In the genomic region with DNA sequence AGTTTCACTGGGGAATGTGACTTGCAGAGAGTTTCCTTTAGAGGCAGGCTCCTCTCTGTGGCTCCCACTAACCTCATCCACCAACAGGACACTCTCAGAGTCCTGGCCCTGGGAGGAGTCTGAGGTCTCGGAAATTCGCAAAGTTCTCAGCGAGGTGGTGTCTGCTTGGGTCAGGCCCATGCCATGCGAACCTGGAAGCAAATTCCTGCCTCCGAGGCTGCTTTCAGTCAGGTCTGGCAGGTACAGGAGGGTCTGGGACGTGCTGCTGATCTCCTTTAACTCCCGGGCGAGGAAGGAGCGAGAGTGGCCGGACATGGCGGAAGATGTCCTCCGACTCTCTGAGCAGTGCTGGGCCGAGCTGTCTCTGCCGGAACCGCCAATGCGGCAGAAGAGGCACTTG, we compare ENCODE assay signal across 26 mouse cellular contexts. TPM values are rescaled to one million over a fixed set of nuclear protein-coding genes. Genes with fewer than 3 reads are reported as not detected.
DNase-seq lines count a peak whose midpoint lies in the region; ATAC-seq and TF ChIP-seq lines count a peak whose summit lies in the region.
"Had no signal": no experiment of that assay in that cellular context is flagged by ENCODE, and none has a peak within 500 bp of the region (broad histone marks: within the 10 kb centered on the region; RNA-seq: fewer than 3 reads in every experiment).

No protein-coding gene starts in this region.

- no peak; the same call in 1 of the 2 replicates for ATAC-seq in heart, embryonic 12.5 days (ENCODE audit: insufficient number of reproducible peaks, low FRiP score)
- ATAC-seq in neural tube, embryonic 14.5 days (ENCODE audit: low read depth): peak; percentile 3; the same call in 1 of the 2 replicates
- no peak for ATAC-seq in neural tube, embryonic 15.5 days (ENCODE audit: low FRiP score)
- ATAC-seq in midbrain, embryonic 14.5 days (ENCODE audit: low FRiP score, low TSS enrichment): no peak
- ATAC-seq: activated CD4-positive, CD25-positive, alpha-beta regulatory T cell, adult 4 months; CD4-positive, CD25-positive, alpha-beta regulatory T cell, adult 4 months had no signal

- no peaks in the 10 kb centered on the region for H3K9me3 ChIP-seq in heart, embryonic 12.5 days (replicated peaks)
- no peaks in the 10 kb centered on the region for H3K9me3 ChIP-seq in neural tube, embryonic 14.5 days (ENCODE audit: control insufficient read depth, low read length)
- no peaks in the 10 kb centered on the region for H3K9me3 ChIP-seq in neural tube, embryonic 15.5 days (replicated peaks)
- H3K9me3 ChIP-seq in ES-E14 (ENCODE audit: control insufficient read depth, insufficient read depth, low read depth, low read length): no peaks in the 10 kb centered on the region
- no peaks in the 10 kb centered on the region for H3K9me3 ChIP-seq in midbrain, embryonic 14.5 days (ENCODE audit: control insufficient read depth, low read length)
- H3K9me3 ChIP-seq: forebrain, embryonic 13.5 days; heart, embryonic 15.5 days; midbrain, embryonic 13.5 days had no signal

- H3K4me1 ChIP-seq in heart, embryonic 12.5 days (replicated peaks): peaks cover 17% of the 10 kb centered on the region; the same call in 1 of the 2 replicates
- no peaks in the 10 kb centered on the region for H3K4me1 ChIP-seq in neural tube, embryonic 14.5 days (ENCODE audit: control insufficient read depth, insufficient read depth, low read length)
- peaks cover 10% of the 10 kb centered on the region; the same call in 1 of the 2 replicates for H3K4me1 ChIP-seq in neural tube, embryonic 15.5 days
- H3K4me1 ChIP-seq in ES-E14 (ENCODE audit: control insufficient read depth in 2 of 2, insufficient read depth in 2 of 2, low read length in 2 of 2, poor library complexity in 1 of 2): peaks cover 0 to 10% of the 10 kb centered on the region in 2 experiments; a peak in 1 of 4 replicates
- no peaks in the 10 kb centered on the region for H3K4me1 ChIP-seq in midbrain, embryonic 14.5 days (ENCODE audit: control insufficient read depth, insufficient read depth, low read length)
- H3K4me1 ChIP-seq: forebrain, embryonic 13.5 days; midbrain, embryonic 13.5 days had no signal

- no peak overlapping the region for H3K4me2 ChIP-seq in heart, embryonic 12.5 days
- H3K4me2 ChIP-seq in neural tube, embryonic 14.5 days (ENCODE audit: low read depth, low read length): no peak overlapping the region
- H3K4me2 ChIP-seq in neural tube, embryonic 15.5 days: no peak overlapping the region
- no peak overlapping the region for H3K4me2 ChIP-seq in midbrain, embryonic 14.5 days (ENCODE audit: low read length)
- H3K4me2 ChIP-seq: forebrain, embryonic 13.5 days; midbrain, embryonic 13.5 days had no signal

- in situ Hi-C loops in ES-E14 (cut with MboI; ENCODE audit: low sequenced_read_pairs in 2 of 2, unreplicated experiment in 2 of 2): loop anchor here (10.0 to 25.0 kb wide), 3 partner anchors 680 to 978 kb away; no protein-coding TSS in a partner anchor

- H3K4me3 ChIP-seq in heart, embryonic 12.5 days: no peak overlapping the region
- H3K4me3 ChIP-seq in neural tube, embryonic 14.5 days (ENCODE audit: low read depth, low read length): no peak overlapping the region
- no peak overlapping the region for H3K4me3 ChIP-seq in neural tube, embryonic 15.5 days (replicated peaks)
- H3K4me3 ChIP-seq in ES-E14 (ENCODE audit: insufficient read depth in 1 of 2, low read depth in 1 of 2, low read length in 2 of 2, poor library complexity in 1 of 2, severe bottlenecking in 1 of 2): peak overlapping the region; percentile 39 to 48
- H3K4me3 ChIP-seq in midbrain, embryonic 14.5 days (replicated peaks; ENCODE audit: low read depth, low read length): no peak overlapping the region
- H3K4me3 ChIP-seq: forebrain, embryonic 13.5 days; heart, embryonic 15.5 days; midbrain, embryonic 13.5 days had no signal

- H3K27ac ChIP-seq in heart, embryonic 12.5 days (ENCODE audit: poor library complexity, severe bottlenecking): no peak overlapping the region
- H3K27ac ChIP-seq in neural tube, embryonic 14.5 days (ENCODE audit: low read depth, low read length): no peak overlapping the region
- no peak overlapping the region for H3K27ac ChIP-seq in neural tube, embryonic 15.5 days (replicated peaks)
- no peak overlapping the region for H3K27ac ChIP-seq in ES-E14 (ENCODE audit: insufficient read depth, low read depth, low read length, poor library complexity, severe bottlenecking)
- H3K27ac ChIP-seq in midbrain, embryonic 14.5 days (replicated peaks; ENCODE audit: low read depth, low read length): no peak overlapping the region
- H3K27ac ChIP-seq: forebrain, embryonic 13.5 days; heart, embryonic 15.5 days; kidney, postnatal 0 days; liver, embryonic 14.5 days; midbrain, embryonic 13.5 days had no signal

- no peak overlapping the region for H3K9ac ChIP-seq in heart, embryonic 12.5 days
- no peak overlapping the region for H3K9ac ChIP-seq in neural tube, embryonic 14.5 days (replicated peaks; ENCODE audit: low read depth, low read length)
- no peak overlapping the region for H3K9ac ChIP-seq in neural tube, embryonic 15.5 days (replicated peaks)
- peak overlapping the region; percentile 61 for H3K9ac ChIP-seq in ES-E14 (ENCODE audit: insufficient read depth, low read depth, low read length, poor library complexity, severe bottlenecking)
- no peak overlapping the region for H3K9ac ChIP-seq in midbrain, embryonic 14.5 days (replicated peaks; ENCODE audit: low read length)
- H3K9ac ChIP-seq: forebrain, embryonic 13.5 days; heart, embryonic 15.5 days; liver, embryonic 14.5 days; midbrain, embryonic 13.5 days had no signal

- H3K36me3 ChIP-seq in heart, embryonic 12.5 days: no peaks in the 10 kb centered on the region
- H3K36me3 ChIP-seq in neural tube, embryonic 14.5 days (ENCODE audit: control insufficient read depth, insufficient read depth, low read length): no peaks in the 10 kb centered on the region
- no peaks in the 10 kb centered on the region for H3K36me3 ChIP-seq in neural tube, embryonic 15.5 days
- no peaks in the 10 kb centered on the region for H3K36me3 ChIP-seq in ES-E14 (ENCODE audit: control insufficient read depth, insufficient read depth, low read length, poor library complexity, severe bottlenecking)
- no peaks in the 10 kb centered on the region for H3K36me3 ChIP-seq in midbrain, embryonic 14.5 days (ENCODE audit: control insufficient read depth, insufficient read depth, low read length)
- H3K36me3 ChIP-seq: heart, embryonic 15.5 days; midbrain, embryonic 13.5 days had no signal

- H3K27me3 ChIP-seq in heart, embryonic 12.5 days (replicated peaks): no peaks in the 10 kb centered on the region
- H3K27me3 ChIP-seq in neural tube, embryonic 14.5 days (ENCODE audit: control insufficient read depth, insufficient read depth, low read length): no peaks in the 10 kb centered on the region
- H3K27me3 ChIP-seq in neural tube, embryonic 15.5 days (replicated peaks): no peaks in the 10 kb centered on the region
- no peaks in the 10 kb centered on the region for H3K27me3 ChIP-seq in midbrain, embryonic 14.5 days (ENCODE audit: control insufficient read depth, insufficient read depth, low read length)
- H3K27me3 ChIP-seq: heart, embryonic 15.5 days had no signal

- peak; percentile 86 for DNase-seq in heart, adult 11 months
- no peak for DNase-seq in ES-E14 (ENCODE audit: low read depth, low spot score)
- DNase-seq in midbrain, embryonic 14.5 days: no peak
- DNase-seq in cerebellum, postnatal 14 days: no peak
- DNase-seq: adrenal gland, postnatal 14 days; cerebellum, adult 11-12 months; cerebellum, adult 9-11 months; gastrocnemius, postnatal 10 days; kidney, adult 8-10 months; layer of hippocampus, adult 9-11 months; liver; lung, adult 2 months; right cerebral cortex, adult 18-20 months; spleen, adult 18-20 months; thymus, adult 2 months; thymus, postnatal 36 days had no signal

- 80% methylated on average over 16 of the region's 16 CpGs for WGBS in heart, embryonic 12.5 days
- WGBS in neural tube, embryonic 14.5 days: 87% methylated on average over 16 of the region's 16 CpGs
- WGBS in neural tube, embryonic 15.5 days: 88% methylated on average over 16 of the region's 16 CpGs
- 87% methylated on average over 16 of the region's 16 CpGs for WGBS in midbrain, embryonic 14.5 days

TF ChIP-seq in ES-E14, 5 proteins besides CTCF, POLR2A, EP300 and RAD21:
- TF ChIP-seq ZC3H11A (IDR thresholded peaks at IDR 0.05; ENCODE audit: borderline replicate concordance, low read depth, low read length) (no peak), MAFK (IDR thresholded peaks at IDR 0.05; ENCODE audit: insufficient read depth, low read depth, low read length) (no peak), HCFC1 (IDR thresholded peaks at IDR 0.05; ENCODE audit: borderline replicate concordance, insufficient read depth, low read length) (no peak), ZNF384 (IDR thresholded peaks at IDR 0.05; ENCODE audit: low read depth, low read length) (no peak), CHD2 (IDR thresholded peaks at IDR 0.05; ENCODE audit: low read depth, low read length) (no peak)

RNA-seq across cellular contexts. Expression of a gene that starts 9.3 kb away (rescaled TPM):
- 2.4 and 2.5 TPM in 2 replicates for polyA plus RNA-seq in heart, embryonic 12.5 days (2016; fragmentation: Nextera tagmentation; extraction: Ambion mirVana)
- 5.8 and 5.9 TPM in 2 replicates for polyA plus RNA-seq in neural tube, embryonic 14.5 days (2014; fragmentation: Nextera tagmentation; extraction: Ambion mirVana)
- polyA plus RNA-seq in neural tube, embryonic 15.5 days (2015; fragmentation: Nextera tagmentation; extraction: Ambion mirVana): 5.7 and 6.8 TPM in 2 replicates
- 1.6 and 2.0 TPM in 2 replicates for total RNA-seq in ES-E14 (2012; rRNA removed)
- polyA plus RNA-seq in midbrain, embryonic 14.5 days (2014; fragmentation: Nextera tagmentation; extraction: Ambion mirVana): 1.1 and 1.4 TPM in 2 replicates

RNA-seq across cellular contexts. Expression of a gene that starts 49.3 kb away (rescaled TPM):
- polyA plus RNA-seq in heart, embryonic 12.5 days (2016; fragmentation: Nextera tagmentation; extraction: Ambion mirVana): 32.4 and 32.6 TPM in 2 replicates
- polyA plus RNA-seq in neural tube, embryonic 14.5 days (2014; fragmentation: Nextera tagmentation; extraction: Ambion mirVana): 58.6 and 63.3 TPM in 2 replicates
- polyA plus RNA-seq in neural tube, embryonic 15.5 days (2015; fragmentation: Nextera tagmentation; extraction: Ambion mirVana): 53.0 and 54.0 TPM in 2 replicates
- total RNA-seq in ES-E14 (2012; rRNA removed): 24.2 and 25.2 TPM in 2 replicates
- polyA plus RNA-seq in midbrain, embryonic 14.5 days (2014; fragmentation: Nextera tagmentation; extraction: Ambion mirVana): 62.9 and 67.1 TPM in 2 replicates

Comparison
In these comparisons a context has a peak if more than half of its experiments do, and no peak if none do; other contexts are left out.
1. H3K4me3 ChIP-seq: peak in ES-E14 (2 of 2); none in heart, embryonic 12.5 days (single experiment), neural tube, embryonic 14.5 days (single experiment), neural tube, embryonic 15.5 days (single experiment) and midbrain, embryonic 14.5 days (single experiment).